Mouse (Mus musculus) forebrain, embryonic 16.5 days (tissue): Measurements from ENCODE around the gene Crispld2. TPM values are rescaled to one million over a fixed set of nuclear protein-coding genes. Genes with fewer than 3 reads are reported as not detected.

Experiments used
- ATAC-seq: fragments of 200-750 bp; cut with Nextera tagmentation; 2 replicates; pipeline ENCODE4 v1.8.0; 2017; ENCODE audit warnings: mild to moderate bottlenecking, moderate library complexity
- H3K27ac ChIP-seq: fragments of 300-500 bp; sonication (generic); 2 replicates; pipeline ENCODE4 v1.5.1; 2014; ENCODE audit warnings: low read length, control low read depth
- H3K27me3 ChIP-seq: fragments of 300-500 bp; sonication (generic); replicated peaks from 2 replicates; pipeline ENCODE4 v1.6.1; 2014; ENCODE audit warnings: low read length; ENCODE audit not compliant: control insufficient read depth, insufficient read depth
- H3K36me3 ChIP-seq: fragments of 300-500 bp; sonication (generic); 2 replicates; pipeline ENCODE4 v1.6.1; 2014; ENCODE audit not compliant: control insufficient read depth, insufficient read depth
- H3K4me1 ChIP-seq: fragments of 300-500 bp; sonication (generic); replicated peaks from 2 replicates; pipeline ENCODE4 v1.6.1; 2014; ENCODE audit warnings: low read length; ENCODE audit not compliant: control insufficient read depth, insufficient read depth
- H3K4me2 ChIP-seq: fragments of 300-500 bp; sonication (generic); 2 replicates; pipeline ENCODE4 v1.6.1; 2014; ENCODE audit warnings: mild to moderate bottlenecking, low read length, control low read depth
- H3K4me3 ChIP-seq: fragments of 300-500 bp; sonication (generic); replicated peaks from 2 replicates; pipeline ENCODE4 v1.5.1; 2014; ENCODE audit warnings: mild to moderate bottlenecking, low read length, control low read depth
- H3K9ac ChIP-seq: fragments of 300-500 bp; sonication (generic); replicated peaks from 2 replicates; pipeline ENCODE4 v1.6.1; 2014; ENCODE audit warnings: low read depth, low read length, control low read depth
- H3K9me3 ChIP-seq: fragments of 300-500 bp; sonication (generic); 2 replicates; pipeline ENCODE4 v1.6.1; 2016; ENCODE audit warnings: low read length; ENCODE audit not compliant: control insufficient read depth
- whole genome bisulfite sequencing: fragments of 180-500 bp; shearing (Covaris S2); extraction: QIAGEN DNeasy Blood & Tissue Kit; methylation state at CpG from one replicate; pipeline ENCODE4 v1.1.7; 2014; 5-methylcytosine and 5-hydroxymethylcytosine counted together
- polyA plus RNA-seq: library from polyadenylated mRNA; unstranded; fragments of >200 nt; fragmentation: Nextera tagmentation; extraction: Ambion mirVana; gene quantifications from 2 replicates; pipeline ENCODE4 v1.2.1, GENCODE M21; 2015

Gene Crispld2
- polyA plus RNA-seq, 1 experiment from 2014 or later = 1.2 TPM

DNA sequence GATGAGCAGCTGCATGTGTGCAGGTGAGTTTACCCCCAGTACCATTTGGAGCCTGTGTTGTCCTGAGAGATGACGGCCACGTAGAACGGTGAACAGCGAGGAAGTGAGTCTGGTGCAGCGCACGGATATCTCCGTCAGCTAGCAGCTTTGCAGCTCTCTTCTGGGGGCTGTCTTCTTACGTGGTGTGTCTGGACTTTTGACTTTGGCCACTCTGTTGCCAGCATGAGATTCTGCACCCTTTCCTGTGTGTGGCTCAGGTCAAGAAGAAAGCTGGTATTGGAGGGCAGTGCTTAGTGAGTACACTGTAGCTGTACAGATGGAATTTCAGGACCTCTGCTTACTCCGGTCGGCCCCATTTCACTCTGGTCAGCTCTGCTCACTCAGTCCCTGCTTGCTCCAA is 34.2 kb upstream of the Crispld2 start:
- Histone ChIP-seq H3K27ac (no peak overlapping the region), H3K9ac (no peak overlapping the region), H3K4me2 (no peak overlapping the region), H3K27me3 (no peaks in the 10 kb centered on the region), H3K4me1 (peaks cover 9% of the 10 kb centered on the region), H3K4me3 (no peak overlapping the region), H3K9me3 (no peaks in the 10 kb centered on the region), H3K36me3 (peaks cover 32% of the 10 kb centered on the region)
- 93% methylated on average over 10 of the region's 10 CpGs for WGBS
- ATAC-seq = no peak

DNA sequence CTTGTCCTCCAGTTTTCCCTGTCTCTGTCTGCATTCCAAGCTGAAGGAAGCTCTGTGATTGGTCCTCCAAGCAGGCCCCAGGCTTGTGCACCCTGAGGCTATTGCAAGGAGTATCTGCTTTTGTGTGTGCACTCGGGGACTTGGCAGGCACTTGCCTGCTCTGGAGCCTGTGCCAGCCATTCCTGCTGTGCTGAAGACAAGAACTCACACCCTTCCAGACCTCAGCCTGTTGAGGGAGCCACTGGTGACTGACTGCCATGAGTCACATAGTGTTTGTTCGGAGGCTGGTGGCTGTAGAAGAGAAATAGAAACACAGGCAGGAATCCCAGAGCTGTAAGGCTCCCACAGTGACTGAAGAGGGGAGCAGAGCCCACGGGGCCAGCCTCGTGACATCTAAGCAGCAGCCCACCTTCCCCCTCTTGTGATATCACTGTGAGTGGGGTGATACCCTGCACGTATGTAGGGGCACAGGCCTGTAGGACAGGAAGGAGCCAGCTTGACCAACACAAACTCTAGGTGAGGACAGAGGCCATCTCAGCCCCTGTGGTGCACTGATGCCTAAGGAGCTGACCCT is 31.6 kb upstream of the Crispld2 start:
- H3K36me3 ChIP-seq = peaks cover 13% of the 10 kb centered on the region
- no peak overlapping the region for H3K9ac ChIP-seq
- peaks cover 9% of the 10 kb centered on the region for H3K4me1 ChIP-seq
- H3K4me3 ChIP-seq = no peak overlapping the region
- H3K4me2 ChIP-seq = no peak overlapping the region
- ATAC-seq = peak; percentile 86
- no peaks in the 10 kb centered on the region for H3K9me3 ChIP-seq
- H3K27ac ChIP-seq = peak overlapping the region; percentile 50; the same call in 1 of the 2 replicates
- WGBS = 26% methylated on average over 5 of the region's 5 CpGs
- no peaks in the 10 kb centered on the region for H3K27me3 ChIP-seq

DNA sequence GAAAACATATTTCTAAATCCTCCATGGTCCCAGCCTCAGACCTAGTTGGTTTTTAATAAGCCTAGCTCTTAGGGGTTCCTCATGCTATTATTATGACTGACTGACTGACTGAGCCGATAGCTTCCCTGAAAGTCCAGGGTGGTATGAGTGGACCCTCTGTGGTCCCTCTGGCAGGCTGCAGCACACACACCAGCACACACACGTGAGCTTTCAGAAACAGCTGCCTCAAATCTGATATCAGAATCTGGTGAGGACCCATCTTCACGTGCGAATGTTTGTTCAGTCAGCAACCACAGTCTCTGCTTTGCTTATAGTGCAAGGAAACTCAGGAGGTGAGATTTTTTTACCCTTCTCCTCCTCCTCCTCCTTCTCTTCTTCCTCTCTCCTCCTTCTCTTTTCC is 27.4 kb upstream of the Crispld2 start:
- peaks cover 9% of the 10 kb centered on the region for H3K4me1 ChIP-seq
- no peak overlapping the region for H3K27ac ChIP-seq
- peaks cover 4% of the 10 kb centered on the region; the same call in 1 of the 2 replicates for H3K9me3 ChIP-seq
- H3K4me3 ChIP-seq = no peak overlapping the region
- no peaks in the 10 kb centered on the region for H3K36me3 ChIP-seq
- H3K4me2 ChIP-seq = no peak overlapping the region
- H3K9ac ChIP-seq = no peak overlapping the region
- no peak for ATAC-seq
- WGBS = 93% methylated on average over 4 of the region's 4 CpGs
- no peaks in the 10 kb centered on the region for H3K27me3 ChIP-seq

DNA sequence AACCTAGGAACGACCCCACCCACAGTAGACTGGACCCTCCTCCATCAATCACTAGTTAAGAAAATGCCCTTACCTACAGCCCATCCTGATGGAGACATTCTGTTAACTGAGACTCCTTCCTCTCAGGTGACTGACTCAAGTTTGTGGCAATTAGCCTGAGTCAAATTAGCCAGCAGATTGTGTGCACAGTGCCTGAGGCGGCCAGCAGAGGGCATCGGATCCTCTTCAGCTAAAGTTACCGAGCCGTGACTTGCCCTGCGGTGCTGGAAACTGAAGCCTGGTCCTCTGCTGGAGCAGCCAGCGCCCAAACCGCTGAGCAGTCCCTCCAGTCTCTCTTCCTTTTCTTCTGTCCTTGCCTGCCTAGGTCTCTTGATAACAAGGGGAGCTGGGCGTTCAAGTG is 24.8 kb upstream of the Crispld2 start:
- WGBS = 84% methylated on average over 9 of the region's 9 CpGs
- no peak for ATAC-seq
- no peak overlapping the region for H3K4me2 ChIP-seq
- no peak overlapping the region for H3K9ac ChIP-seq
- no peak overlapping the region for H3K4me3 ChIP-seq
- H3K9me3 ChIP-seq = peaks cover 4% of the 10 kb centered on the region; the same call in 1 of the 2 replicates
- no peaks in the 10 kb centered on the region for H3K27me3 ChIP-seq
- H3K4me1 ChIP-seq = no peaks in the 10 kb centered on the region
- no peaks in the 10 kb centered on the region for H3K36me3 ChIP-seq
- no peak overlapping the region for H3K27ac ChIP-seq

DNA sequence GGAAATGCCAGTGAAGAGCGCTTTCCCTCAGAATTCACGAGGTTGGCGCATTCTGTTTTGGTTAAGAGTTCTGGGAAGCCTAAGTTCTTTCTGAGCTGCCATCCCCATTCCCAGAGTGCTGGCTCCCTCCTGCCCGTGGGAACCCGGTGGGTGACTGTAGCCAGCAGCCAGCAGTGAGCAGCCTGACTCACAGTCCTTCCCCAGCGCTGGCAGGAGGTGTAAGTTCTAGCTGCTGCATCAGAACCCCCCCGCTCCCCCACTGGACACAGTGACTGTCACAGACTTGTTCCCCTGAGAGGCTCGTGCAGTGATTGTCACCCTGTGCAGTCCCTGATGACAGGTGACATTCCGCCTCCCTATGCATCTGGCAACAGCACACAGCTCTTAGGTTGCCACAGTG is 22.1 kb upstream of the Crispld2 start:
- H3K27ac ChIP-seq = no peak overlapping the region
- H3K4me1 ChIP-seq = no peaks in the 10 kb centered on the region
- no peak for ATAC-seq
- no peak overlapping the region for H3K4me2 ChIP-seq
- peaks cover 4% of the 10 kb centered on the region; the same call in 1 of the 2 replicates for H3K9me3 ChIP-seq
- no peak overlapping the region for H3K9ac ChIP-seq
- H3K36me3 ChIP-seq = no peaks in the 10 kb centered on the region
- no peaks in the 10 kb centered on the region for H3K27me3 ChIP-seq
- no peak overlapping the region for H3K4me3 ChIP-seq
- 75% methylated on average over 9 of the region's 9 CpGs for WGBS

- ATAC-seq = no peak
- Histone ChIP-seq H3K9ac (no peak overlapping the region), H3K4me3 (no peak overlapping the region), H3K9me3 (peaks cover 3% of the 10 kb centered on the region; the same call in 1 of the 2 replicates), H3K36me3 (no peaks in the 10 kb centered on the region), H3K27me3 (no peaks in the 10 kb centered on the region), H3K27ac (no peak overlapping the region), H3K4me2 (no peak overlapping the region), H3K4me1 (no peaks in the 10 kb centered on the region)
- WGBS = 76% methylated on average over 12 of the region's 12 CpGs
Measured at GRCm38 (mm10) chr8:119972558-119972957, 19.7 kb upstream of the Crispld2 start.

GRCm38 (mm10) chr8:119978770-119979381 is 13.4 kb upstream of the Crispld2 start:
- Histone ChIP-seq H3K4me3 (no peak overlapping the region), H3K4me2 (no peak overlapping the region), H3K9me3 (no peaks in the 10 kb centered on the region), H3K9ac (no peak overlapping the region), H3K27me3 (no peaks in the 10 kb centered on the region), H3K27ac (no peak overlapping the region), H3K36me3 (no peaks in the 10 kb centered on the region), H3K4me1 (no peaks in the 10 kb centered on the region)
- no peak for ATAC-seq
- WGBS = 68% methylated on average over 11 of the region's 11 CpGs

DNA sequence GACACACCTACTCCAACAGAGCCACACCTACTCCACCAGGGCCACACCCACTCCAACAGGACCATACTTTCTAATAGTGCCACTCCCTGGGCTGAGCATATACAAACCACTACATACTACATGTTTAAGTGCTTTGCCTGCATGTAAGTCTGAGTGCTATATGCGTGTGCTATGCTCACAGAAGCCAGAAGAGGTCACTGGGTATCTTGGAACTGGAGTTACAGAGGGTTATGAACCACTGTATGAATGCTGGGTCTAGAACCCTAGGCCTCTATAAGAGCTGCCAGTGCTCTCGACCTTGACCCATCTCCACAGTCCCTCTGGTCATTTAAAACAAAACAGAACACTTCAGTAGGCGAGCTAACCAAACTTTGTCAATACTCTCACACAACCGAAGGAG is 11.0 kb upstream of the Crispld2 start:
- Histone ChIP-seq H3K9ac (no peak overlapping the region), H3K4me2 (no peak overlapping the region), H3K4me3 (no peak overlapping the region), H3K27me3 (no peaks in the 10 kb centered on the region), H3K4me1 (no peaks in the 10 kb centered on the region), H3K36me3 (no peaks in the 10 kb centered on the region), H3K27ac (no peak overlapping the region), H3K9me3 (no peaks in the 10 kb centered on the region)
- no peak for ATAC-seq
- 77% methylated on average over 4 of the region's 4 CpGs for WGBS

DNA sequence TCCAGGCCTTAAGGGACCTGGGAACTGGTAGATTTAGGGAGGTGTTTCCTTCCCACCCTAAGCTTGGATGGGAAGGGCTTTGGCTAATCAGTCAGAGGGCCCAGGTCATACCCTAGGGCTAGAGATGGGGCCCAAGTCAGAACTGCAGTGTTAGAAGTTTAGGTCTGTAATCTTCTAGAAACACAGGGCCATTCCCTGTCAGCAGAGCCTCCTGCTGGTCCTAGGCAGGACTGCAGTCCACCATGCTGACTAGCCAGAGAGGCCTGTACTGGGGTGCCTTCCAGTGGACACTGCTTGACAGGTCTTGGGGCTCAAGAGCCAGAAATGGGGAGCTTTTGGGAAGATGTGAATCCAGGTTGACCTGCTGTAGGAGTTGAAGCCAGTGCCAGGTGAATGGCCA is 8.2 kb upstream of the Crispld2 start:
- no peak overlapping the region for H3K4me2 ChIP-seq
- H3K9ac ChIP-seq = no peak overlapping the region
- no peaks in the 10 kb centered on the region for H3K27me3 ChIP-seq
- no peaks in the 10 kb centered on the region for H3K4me1 ChIP-seq
- H3K27ac ChIP-seq = no peak overlapping the region
- no peak overlapping the region for H3K4me3 ChIP-seq
- H3K9me3 ChIP-seq = no peaks in the 10 kb centered on the region
- ATAC-seq = no peak
- no peaks in the 10 kb centered on the region for H3K36me3 ChIP-seq
